Mouse (Mus musculus) spleen, postnatal 36 days (tissue): ENCODE results near the gene Car9.
"Not testable (repeated sequence)": the region's sequence is repeated elsewhere in the genome, so short reads cannot be mapped to it uniquely, and the experiment has no call there.

ENCODE experiments used
- DNase-seq, 2 experiments: peaks; one replicate each; pipeline ENCODE4 v3.0.0; 2022; ENCODE audit warnings: low spot score in 2 of 2, mixed read lengths in 1 of 2

The Car9 gene

GRCm38 (mm10) chr4:43527880-43528279, 21.1 kb downstream of the Car9 start:
- no peak for DNase-seq

- no peak for DNase-seq
These were observed 21.7 kb downstream of the Car9 start for GRCm38 (mm10) chr4:43528487-43528886.

GRCm38 (mm10) chr4:43530081-43530501, 23.3 kb downstream of the Car9 start:
- DNase-seq, result no peak

GRCm38 (mm10) chr4:43530581-43530980, 23.8 kb downstream of the Car9 start:
- DNase-seq, result peak; percentile 68 to 78

GRCm38 (mm10) chr4:43533270-43533669, 26.5 kb downstream of the Car9 start:
- DNase-seq, result no peak

GRCm38 (mm10) chr4:43535628-43536027, 28.9 kb downstream of the Car9 start:
- no peak for DNase-seq

- DNase-seq, result no peak
These were observed 29.3 kb downstream of the Car9 start for GRCm38 (mm10) chr4:43536031-43536430.

- no peak for DNase-seq
These were observed 35.3 kb downstream of the Car9 start for GRCm38 (mm10) chr4:43542044-43542443.

- no peak for DNase-seq
These were observed 39.7 kb downstream of the Car9 start for GRCm38 (mm10) chr4:43546375-43547047.

GRCm38 (mm10) chr4:43547160-43547559, 40.4 kb downstream of the Car9 start:
- no peak for DNase-seq

- DNase-seq, result no peak
These were observed 42.3 kb downstream of the Car9 start for GRCm38 (mm10) chr4:43549055-43549454.

GRCm38 (mm10) chr4:43551854-43552253, 45.1 kb downstream of the Car9 start:
- not testable (repeated sequence) for DNase-seq

- no peak for DNase-seq
These were observed 45.7 kb downstream of the Car9 start for GRCm38 (mm10) chr4:43552437-43552836.

GRCm38 (mm10) chr4:43553891-43554290, 47.1 kb downstream of the Car9 start:
- no peak for DNase-seq

GRCm38 (mm10) chr4:43555926-43556325, 49.2 kb downstream of the Car9 start:
- DNase-seq, result no peak

- DNase-seq, result peak in 1 of 2 experiments; percentile 24
These were observed 51.4 kb downstream of the Car9 start for GRCm38 (mm10) chr4:43558028-43558630.

- DNase-seq, result peak; percentile 71 to 76
These were observed 52.0 kb downstream of the Car9 start for GRCm38 (mm10) chr4:43558631-43559356.

- peak; percentile 22 to 35 for DNase-seq
These were observed 52.9 kb downstream of the Car9 start for GRCm38 (mm10) chr4:43559519-43560242.

GRCm38 (mm10) chr4:43560243-43560611, 53.5 kb downstream of the Car9 start:
- peak; percentile 57 to 69 for DNase-seq

GRCm38 (mm10) chr4:43560976-43561375, 54.2 kb downstream of the Car9 start:
- no peak for DNase-seq

- peak in 1 of 2 experiments; percentile 60 for DNase-seq
These were observed 54.8 kb downstream of the Car9 start for GRCm38 (mm10) chr4:43561436-43561996.
